Mouse (Mus musculus) spleen, embryonic (tissue): Measurements from ENCODE around the gene Csf2rb2.
"Not testable (repeated sequence)": the region's sequence is repeated elsewhere in the genome, so short reads cannot be mapped to it uniquely, and the experiment has no call there.

Experiments used
- CTCF ChIA-PET: fragments of 350-600 bp; sonication (Branson Sonifier 250); formaldehyde crosslinking; loops from one replicate; lab custom pipeline; 2022; lab: Charles Lee

Gene Csf2rb2

DNA sequence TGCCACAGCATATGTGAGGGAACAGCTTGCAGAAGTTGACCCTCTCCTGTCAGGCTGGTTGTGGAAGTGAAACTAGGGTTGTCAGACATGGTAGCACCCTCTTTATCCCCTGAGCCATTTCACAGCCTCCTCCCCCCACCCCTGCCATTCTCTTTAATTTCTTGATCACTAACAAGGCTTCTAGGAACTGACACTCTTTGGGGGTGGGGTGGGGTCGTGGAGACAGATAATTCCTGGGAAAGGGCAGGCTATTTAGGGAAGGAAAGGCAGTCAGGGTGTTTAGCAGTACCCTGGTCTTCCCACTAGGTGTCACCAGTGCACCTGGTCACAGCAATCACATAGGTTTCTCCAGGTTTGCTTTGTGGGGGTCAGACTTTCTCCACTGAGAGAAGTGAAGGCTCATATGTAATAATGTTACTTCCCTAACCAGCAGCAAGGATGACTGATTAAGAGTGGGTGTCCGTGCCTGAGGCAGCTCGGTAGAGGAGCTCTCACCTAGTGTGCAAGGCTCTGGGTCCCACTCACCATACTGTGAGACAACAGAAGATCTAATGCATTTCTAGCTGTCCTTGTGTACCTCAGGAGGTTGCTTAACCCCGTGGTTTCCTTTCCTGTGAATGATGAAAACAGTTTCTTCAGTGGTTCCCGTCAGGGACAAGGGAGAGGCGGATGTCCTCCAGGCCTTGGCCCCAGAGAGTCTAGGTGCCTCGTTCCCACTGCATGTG, 48.0 kb downstream of the Csf2rb2 start:
- CTCF ChIA-PET, result interaction anchor here (0.6 to 1.8 kb wide), 4 partner anchors 13 to 112 kb away, joined by 3 to 7 read pairs (median 4); partner anchors contain the start of gene Ncf4

DNA sequence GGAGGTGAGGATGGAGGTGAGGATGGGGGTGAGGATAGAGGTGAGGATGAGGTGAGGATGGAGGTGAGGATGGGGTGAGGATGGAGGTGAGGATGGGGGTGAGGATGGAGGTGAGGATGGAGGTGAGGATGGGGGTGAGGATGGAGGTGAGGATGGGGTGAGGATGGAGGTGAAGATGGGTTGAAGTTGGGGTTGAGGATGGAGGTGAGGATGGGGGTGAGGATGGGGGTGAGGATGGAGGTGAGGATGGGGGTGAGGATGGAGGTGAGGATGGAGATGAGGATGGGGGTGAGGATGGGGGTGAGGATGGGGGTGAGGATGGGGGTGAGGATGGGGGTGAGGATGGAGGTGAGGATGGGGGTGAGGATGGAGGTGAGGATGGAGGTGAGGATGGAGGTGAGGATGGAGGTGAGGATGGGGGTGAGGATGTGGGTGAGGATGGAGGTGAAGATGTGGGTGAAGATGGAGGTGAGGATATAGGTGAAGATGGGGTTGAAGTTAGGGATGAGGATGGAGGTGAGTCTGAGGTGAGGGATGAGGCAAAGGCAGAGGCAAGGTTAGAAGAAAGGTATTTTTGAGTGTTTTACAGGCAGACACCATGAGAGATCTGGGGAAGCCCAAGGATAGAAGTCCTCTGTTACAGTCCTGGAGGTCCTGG, 48.8 kb downstream of the Csf2rb2 start:
- CTCF ChIA-PET, result not testable (repeated sequence)

DNA sequence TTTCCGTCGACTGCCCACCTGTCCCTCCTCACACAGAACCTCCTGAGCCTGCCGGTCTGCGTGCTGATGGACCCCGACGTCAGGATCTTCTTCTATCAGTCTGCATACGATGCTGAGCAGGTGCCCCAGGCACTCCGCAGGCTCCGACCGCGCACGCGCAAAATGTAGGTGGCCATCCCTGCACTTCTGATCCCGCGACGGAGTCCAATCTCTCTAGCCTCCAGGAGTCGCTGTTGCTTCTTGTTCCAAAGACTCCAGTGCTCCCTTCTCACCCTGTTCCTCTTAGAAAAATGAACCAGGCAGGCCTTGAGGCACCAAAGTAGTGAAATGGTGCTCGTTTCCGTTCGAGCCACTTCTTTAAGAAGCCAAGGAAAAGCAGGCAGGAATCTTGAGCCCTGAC, 50.8 kb downstream of the Csf2rb2 start:
- CTCF ChIA-PET, result no interaction called here

DNA sequence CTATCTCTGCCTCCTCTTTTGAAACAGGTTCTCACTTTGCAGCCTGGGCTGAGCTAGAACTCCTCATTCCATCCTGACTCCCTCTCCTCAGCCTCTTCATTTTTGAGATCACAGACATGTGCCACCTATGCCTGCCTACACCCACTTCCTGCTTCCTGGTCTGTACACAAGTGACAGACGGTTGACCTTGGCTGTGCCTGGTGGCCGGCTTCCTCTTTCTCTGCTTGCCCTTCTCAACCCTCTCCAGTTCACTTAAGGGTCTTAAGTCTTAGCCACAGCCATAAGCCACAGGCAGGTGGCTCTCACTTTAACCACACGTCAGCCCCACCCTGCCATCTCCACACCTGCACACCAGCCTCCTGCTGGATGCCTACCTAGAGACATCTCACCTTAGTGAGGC, 57.1 kb downstream of the Csf2rb2 start:
- CTCF ChIA-PET, result interaction anchor here (0.5 to 0.7 kb wide), 2 partner anchors 11 to 35 kb away, joined by 14 to 33 read pairs; no protein-coding TSS in a partner anchor

DNA sequence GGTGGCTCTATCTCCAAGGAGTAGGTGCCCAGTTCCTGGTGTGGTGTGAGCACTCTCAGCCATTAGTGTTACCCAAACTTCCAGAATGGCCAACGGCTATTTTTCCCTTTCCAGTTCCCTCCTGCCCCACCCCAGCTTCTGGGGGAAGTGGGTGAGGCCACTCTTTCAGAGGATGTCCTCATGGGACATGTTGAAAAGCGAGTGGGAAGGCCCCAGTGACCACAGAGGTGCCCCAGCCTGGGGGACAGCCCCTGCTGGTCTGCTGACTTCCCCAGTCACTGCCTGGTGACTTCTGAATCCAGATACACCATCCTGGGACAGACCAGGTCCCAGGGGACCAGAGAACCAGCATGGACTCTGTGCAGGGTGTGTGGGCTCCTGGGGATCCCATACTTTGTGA, 57.9 kb downstream of the Csf2rb2 start:
- CTCF ChIA-PET, result no interaction called here

DNA sequence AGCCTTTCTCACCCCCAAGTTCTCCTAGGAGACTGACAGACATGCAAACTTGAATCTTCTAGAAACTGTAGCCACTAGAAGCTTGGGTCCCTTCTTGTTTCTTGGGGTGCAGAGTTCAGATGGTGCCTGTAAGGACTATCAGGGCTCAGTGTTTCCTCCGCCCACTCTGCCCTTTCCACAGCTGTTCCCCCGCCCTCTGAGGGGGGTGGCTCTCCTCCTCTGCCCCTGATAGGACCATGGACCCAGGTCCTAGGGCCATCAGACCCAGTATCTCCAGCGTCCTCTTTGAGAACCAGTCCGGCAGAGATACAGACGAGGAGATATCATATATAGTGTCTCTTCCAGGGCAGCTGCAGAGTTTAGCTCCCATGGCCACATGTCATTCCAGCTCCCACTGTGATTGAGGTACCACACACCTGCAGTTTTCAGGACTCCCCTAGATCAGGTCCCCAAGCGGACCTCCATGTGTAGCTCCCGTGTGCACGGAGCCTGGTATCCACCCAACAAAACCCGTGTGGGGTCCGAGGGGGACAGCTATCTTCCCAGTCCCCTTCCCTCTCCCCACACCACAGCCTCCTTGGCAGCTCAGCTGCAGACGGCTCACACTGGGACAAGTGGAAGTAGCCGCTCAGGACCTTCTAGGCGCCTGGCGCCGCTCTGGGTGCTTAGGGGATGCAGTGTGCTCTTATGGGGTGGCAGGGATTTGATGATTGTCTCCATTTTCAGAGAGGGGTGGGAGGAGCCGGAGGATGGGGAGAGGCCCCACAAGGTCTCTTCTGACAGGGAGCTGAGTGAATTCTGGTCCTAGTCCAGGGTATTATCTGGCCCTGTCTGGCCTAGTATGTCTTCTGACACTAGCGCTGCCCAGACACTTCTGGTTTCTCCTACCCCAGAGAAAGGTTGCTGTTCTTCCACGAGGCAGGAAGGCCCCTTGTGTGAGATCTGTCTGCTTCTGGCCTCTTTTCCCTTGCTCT, 59.1 kb downstream of the Csf2rb2 start:
- CTCF ChIA-PET, result interaction anchor here (0.5 kb wide), 1 partner anchor 179 kb away, joined by 3 read pairs; no protein-coding TSS in a partner anchor

DNA sequence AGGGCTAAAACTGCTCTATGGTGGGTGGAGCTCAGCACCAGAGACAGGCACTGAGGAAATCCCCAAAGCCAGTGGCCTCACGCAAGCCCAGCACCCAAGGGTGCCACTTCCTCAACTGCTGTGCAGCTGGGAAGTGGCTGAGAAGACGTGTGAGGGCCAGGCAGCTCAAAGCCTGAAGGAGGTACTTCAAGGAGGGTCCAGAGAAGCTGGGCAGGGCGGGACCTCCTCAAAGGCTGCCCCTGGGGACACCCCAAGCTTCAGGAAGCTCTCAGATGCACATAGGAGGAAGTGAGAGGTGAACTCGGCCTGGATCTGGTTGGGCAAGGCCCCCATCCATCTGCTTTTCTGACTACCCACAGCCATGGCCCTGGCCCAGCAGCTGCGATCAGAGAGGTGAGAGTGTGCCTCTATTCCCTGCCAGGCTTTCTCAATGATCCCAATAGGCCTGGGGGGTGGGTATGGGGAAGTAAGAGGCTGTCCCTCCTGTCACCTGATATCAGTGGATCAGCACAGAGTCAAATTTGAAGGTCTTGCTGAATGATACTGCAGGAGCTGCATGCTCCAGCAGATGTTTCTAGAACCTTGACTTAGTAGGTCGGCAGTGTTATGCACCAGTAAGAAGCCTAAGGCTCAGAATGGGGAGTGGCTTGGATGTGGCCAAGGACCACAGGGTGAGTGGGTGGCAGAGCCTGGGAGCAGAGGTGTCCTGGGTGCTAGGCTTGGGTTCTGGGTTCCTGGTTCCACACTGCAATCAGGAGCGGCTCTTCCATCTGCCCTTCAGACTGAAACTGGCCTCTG, 60.6 kb downstream of the Csf2rb2 start, which contains the start of gene Ncf4:
TSS of gene Ncf4 (plus strand) at position 107 of the 798 bp plus-strand sequence.
- CTCF ChIA-PET, result interaction anchor here (0.6 to 1.6 kb wide), 4 partner anchors 14 to 162 kb away, joined by 3 to 4 read pairs (median 3); no protein-coding TSS in a partner anchor

DNA sequence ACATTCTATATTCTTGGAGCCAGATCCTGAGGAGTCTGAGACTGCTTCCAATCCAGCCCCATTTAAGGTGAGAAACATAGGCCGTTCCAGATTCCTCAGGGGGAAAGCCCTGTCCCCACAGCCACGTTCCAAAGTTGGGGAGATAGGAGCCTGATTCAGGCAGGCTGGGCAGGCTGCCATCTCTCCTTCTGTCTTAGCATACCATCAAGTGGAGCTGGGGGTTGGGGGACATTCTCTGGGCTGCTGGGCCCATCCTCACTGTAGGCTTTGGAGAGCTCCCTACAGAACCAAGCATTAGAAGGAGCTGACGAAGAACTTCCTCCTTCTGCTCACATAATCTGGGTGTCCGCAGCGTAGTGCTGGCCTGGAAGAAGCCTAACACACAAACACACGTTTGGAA, 61.7 kb downstream of the Csf2rb2 start:
- CTCF ChIA-PET, result interaction anchor here (0.8 to 1.6 kb wide), 2 partner anchors 15 to 21 kb away, joined by 3 to 4 read pairs; no protein-coding TSS in a partner anchor

DNA sequence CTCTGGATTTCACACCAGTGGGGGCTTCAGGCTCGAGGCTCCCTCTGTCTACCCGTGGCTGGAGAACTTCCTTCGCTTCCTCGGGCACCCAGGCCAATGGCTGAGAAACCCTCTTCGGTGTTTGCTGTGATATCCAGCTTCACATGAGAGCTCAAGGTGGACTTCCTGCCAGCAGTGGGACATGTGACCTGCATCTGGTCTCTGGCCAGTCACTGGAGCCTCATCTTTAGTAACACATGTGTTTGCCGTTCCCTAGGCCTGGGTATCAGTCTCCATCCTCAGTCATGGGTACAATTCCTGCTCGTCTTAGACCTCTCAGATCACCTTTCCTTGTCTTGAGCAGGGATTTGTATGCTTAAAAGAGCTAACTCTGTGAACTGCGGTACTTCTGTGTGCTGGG, 62.5 kb downstream of the Csf2rb2 start:
- CTCF ChIA-PET, result no interaction called here

DNA sequence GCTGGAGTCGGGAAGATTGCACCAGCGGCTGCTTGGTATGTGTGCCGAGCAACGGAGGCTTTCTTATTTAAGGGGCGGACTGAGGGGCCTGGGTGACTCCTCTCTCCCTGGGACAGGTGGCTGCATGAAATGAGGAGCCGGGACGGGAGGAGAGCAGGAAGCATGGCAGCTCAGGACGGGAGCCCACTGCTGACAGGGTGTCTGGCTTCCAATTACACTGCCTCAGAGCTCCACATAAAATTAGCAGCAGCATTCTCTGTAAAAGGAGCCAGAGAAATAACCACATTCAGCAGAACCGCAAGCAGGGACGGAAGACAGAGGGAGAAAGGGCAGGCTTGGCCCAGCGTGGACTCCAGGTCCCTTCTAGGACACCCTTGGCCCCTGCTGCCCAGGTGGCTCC, 64.2 kb downstream of the Csf2rb2 start:
- CTCF ChIA-PET, result interaction anchor here (1.3 kb wide), 1 partner anchor 17 kb away, joined by 3 read pairs; no protein-coding TSS in a partner anchor

DNA sequence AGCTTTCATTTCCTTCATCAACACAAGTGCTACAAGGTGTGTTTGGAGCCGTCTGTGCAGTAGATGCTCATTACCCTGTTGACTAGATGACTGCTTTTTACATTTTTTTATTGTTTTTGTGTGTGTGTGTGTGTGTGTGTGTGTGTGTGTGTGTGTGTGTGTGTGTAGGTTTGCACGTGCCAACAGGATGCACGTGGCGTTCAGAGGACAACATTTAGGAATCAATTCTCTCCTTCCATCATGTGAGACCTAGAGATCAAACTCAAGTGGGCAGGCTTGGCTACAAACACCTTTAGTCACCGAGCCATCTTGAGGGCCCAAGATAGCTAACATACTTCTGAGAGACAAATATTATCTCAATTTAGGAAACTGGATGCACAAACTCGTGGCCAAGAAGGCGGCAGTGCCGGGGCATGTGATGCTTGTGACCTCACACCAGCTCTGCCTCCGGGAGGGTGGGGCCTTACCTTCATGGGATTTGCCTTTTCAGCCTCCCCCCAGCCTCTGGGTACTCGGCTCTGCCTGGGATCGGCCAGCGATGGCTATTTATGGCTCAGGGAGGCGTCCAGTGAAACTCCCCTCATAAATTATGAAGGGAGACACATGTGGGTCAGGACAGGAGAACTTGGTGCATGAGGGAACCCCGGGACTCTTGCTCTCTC, 65.4 kb downstream of the Csf2rb2 start:
- CTCF ChIA-PET, result interaction anchor here (0.7 to 1.0 kb wide), 2 partner anchors 13 to 66 kb away, joined by 3 to 4 read pairs; partner anchors contain the start of gene Ift27

DNA sequence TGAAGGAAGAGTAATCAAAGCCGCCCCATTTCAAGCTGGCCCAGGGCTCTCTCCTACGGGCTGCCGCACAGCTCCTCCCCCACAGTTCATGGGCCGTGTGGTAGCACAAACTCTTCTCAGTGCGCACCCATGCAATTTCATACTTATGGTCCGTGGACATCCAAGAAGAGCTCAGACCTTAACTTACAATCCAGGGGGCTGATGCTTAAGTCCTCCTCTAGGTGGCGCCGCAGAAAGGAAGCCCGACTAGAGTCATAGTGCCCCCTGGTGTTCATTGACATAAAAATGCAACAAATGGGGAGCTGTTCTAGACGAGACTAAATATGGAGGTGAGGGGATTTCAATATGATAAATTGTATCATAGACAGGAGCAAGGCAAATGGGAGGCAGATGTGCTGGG, 66.1 kb downstream of the Csf2rb2 start:
- CTCF ChIA-PET, result interaction anchor here (0.7 to 1.0 kb wide), 2 partner anchors 14 to 65 kb away, joined by 3 to 4 read pairs; partner anchors contain the start of gene Ift27

DNA sequence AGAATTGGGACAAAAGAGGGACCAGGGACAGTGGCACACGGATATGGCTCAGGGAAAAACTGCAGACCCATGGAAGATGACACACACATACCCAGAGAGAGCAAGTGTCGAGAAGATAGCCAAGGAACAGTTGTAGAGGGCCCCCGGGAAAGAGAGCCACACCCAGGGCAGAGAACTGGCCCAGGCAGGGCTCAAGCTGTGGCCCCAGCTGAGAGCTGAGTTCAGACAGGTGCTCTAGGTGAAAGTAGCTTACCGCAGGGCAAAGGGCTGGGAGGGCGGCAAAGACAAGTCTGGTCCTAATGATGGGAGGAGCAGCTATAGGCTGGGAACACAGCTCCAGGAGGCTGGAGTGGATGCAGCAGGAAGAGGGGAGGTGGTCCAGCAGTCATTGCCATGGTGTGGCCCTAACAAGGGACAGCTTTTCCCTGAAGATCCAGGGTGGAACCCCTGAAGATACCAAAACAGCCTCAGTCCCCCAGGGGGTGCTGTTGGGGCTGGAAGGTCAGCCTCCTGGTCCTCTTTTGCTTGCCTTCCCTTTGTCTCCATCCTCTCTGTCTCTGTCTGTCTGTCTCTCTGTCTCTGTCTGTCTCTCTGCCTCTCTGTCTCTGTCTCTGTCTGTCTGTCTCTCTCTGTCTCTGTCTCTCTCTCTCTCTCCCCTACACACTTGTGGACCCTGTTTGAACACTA, 70.6 kb downstream of the Csf2rb2 start:
- CTCF ChIA-PET, result no interaction called here
